Mouse (Mus musculus) kidney, postnatal 4 days (tissue): ENCODE results near the gene Rdh16f1.
"Not testable (repeated sequence)": the region's sequence is repeated elsewhere in the genome, so short reads cannot be mapped to it uniquely, and the experiment has no call there.

Experiments used
- DNase-seq, 2 experiments: peaks; one replicate each; pipeline ENCODE4 v3.0.0; 2021; ENCODE audit warnings: mixed read lengths in 2 of 2

Rdh16f1 gene

DNA sequence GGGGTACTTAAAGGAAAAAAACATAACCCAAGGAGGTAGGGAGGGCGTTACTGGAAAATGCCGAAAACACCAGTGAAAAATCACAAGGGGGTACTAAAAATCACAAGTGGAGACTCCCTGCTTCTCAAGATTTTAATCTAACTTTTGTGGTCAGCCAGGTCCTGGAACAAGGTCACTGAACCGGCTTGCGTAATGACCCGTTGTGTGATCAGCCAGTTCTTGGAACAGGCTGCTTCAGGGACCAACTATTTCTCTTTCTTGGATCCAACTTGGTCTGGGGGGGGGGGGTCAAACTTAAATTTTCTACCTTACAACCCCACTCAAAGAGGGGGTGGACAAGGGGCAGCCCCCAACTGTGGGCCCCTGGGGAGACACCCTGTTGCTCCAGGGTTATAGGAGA lies 78.2 kb downstream of the Rdh16f1 start:
- not testable (repeated sequence) for DNase-seq

DNA sequence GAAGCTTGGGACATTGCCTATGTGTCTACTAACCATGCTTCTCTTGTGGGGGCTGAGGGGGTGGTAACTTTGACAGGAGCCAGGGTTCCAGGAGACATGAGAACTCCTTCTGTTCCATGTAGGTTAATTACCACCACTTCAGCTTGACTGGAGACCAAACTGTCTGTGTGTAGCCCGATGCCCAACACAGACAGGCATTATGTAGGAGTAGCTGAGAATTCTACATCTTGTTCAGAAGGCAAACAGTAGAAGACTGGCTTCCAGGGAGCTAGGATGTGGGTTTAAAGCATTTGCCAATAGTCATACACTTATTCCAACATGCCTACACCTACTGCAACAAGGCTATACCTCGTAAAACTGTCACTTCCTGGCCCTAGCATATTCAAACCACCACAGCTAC lies 79.0 kb downstream of the Rdh16f1 start:
- no peak for DNase-seq

DNA sequence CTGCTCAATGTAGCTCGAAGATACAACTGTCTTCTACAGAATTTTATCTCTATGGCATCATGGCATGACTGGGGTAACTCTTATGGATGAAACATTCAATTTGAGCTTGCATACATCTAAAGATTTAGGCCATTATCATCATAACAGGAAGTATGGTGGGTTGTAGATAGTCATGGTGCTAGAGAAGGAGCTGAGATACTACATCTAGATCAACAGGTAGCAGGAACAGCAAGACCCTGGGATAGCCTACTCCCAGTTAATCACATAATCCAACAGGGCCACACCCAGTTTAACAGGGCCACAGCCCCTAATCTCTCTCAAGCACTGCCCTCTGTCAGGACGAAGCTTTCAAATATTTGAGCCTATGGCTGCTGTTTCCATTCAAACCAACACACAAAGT lies 81.2 kb downstream of the Rdh16f1 start:
- no peak for DNase-seq
